Mouse (Mus musculus) cerebellum, adult (tissue): ENCODE data around the gene Mcu.

Source experiments
- ATAC-seq: cut with Nextera tagmentation; 2 replicates; pipeline ENCODE4 v1.9.2; 2017; ENCODE audit warnings: mild to moderate bottlenecking, moderate library complexity, mixed read lengths; ENCODE audit not compliant: insufficient number of reproducible peaks, low FRiP score, low TSS enrichment

Mcu gene

DNA sequence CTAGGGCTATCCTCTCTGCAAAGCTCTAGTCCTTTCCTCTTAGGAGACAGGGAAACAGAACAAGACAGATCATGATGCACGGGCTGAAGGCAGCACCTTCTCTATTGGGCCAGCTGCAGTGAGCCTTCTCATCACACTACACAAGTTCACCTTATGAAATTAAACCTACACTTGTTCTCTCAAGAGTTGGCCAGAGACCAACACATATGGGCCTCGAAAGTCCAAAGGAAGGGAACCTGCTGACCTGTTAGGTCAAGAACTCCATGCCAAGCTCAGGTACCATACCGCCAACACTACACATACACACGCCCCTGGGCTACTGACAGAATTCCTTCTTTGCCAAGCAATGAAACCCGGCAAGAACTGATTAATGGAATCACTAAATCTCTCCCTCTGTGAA lies 1.1 kb downstream of the Mcu start:
- no peak for ATAC-seq

DNA sequence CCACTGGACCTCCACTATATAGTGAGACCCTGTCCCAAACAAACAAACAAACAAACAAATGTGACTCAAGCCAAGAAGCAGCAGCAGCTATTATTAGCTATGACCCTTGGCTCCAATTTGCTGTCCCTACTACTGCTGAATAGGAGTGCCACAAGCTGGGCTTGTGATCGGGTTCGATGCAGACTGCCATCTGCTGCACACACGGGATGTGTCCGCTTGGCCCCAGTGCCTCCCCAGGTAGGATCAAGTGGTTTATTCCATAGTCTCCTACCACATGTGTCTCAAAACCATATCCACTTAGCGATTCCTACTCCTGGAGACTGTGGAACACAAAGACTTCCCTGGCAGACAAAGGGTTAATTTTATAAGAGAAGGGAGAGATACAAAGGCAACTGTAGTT lies 2.4 kb downstream of the Mcu start:
- ATAC-seq, result peak; percentile 63; the same call in 1 of the 2 replicates

DNA sequence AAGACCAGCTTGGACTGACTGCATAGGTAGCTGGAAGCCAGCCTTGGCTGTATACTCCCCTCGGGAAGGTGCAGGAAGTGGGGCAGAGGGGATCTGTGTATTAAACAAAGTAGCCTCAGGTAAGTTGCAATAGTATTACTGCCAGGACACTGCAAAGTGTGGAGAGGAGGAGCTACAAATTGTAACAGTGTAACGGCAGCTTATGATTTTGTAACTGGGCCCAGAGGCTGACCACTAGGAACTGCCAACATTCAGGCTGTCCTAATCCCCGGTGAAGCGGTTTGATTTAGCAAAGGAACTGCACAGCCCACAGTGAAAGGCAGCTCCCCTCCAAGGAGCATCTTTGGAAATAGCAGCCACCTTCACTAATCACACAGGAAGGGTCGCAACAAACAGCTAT lies 3.2 kb downstream of the Mcu start:
- ATAC-seq, result no peak

DNA sequence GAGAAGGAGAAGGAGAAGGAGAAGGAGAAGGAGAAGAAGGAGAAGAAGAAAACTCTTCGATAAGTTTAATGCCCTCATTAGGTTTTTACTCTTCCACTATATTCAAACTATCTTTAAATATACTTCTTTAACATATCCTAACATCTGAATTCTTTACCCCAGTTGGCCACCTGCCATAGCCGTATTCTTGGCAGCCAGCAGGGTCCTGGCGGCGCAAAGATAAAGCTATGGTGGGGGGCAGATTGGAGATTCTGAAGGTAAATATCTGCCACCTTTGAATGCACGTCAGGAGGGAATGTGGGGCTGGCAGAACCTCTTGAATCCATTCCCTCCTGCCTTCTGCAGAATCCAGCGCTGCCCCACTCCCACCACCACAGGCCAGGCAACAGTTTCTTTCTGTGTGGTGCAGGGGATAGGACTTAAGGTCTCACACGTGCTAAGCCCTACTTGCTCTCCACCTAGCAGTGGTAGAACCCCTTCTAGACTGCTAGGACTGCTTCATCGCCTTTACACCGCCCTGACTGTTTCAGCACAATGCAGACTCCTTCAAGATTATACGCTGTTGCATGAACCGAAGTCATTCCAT lies 11.5 kb downstream of the Mcu start:
- ATAC-seq, result no peak

DNA sequence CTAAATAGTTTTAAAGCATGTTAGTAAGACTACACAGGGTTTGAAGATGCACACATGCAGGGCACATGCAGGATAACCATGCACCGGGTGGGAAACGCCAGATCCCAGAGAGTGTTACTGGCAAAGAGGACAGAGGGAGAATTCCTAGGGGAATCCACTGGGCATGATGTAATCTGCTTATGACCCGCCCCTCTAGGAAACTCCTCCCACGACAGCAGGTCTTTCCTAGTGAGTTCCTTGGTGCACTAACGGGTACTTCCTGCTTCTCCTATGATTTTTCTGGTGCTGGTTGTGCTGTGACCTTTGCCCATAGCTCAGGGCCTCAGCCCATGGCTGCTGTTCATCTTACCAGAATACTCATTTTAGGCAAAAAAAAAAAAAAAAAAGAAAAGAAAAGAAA lies 12.6 kb downstream of the Mcu start:
- no peak for ATAC-seq

DNA sequence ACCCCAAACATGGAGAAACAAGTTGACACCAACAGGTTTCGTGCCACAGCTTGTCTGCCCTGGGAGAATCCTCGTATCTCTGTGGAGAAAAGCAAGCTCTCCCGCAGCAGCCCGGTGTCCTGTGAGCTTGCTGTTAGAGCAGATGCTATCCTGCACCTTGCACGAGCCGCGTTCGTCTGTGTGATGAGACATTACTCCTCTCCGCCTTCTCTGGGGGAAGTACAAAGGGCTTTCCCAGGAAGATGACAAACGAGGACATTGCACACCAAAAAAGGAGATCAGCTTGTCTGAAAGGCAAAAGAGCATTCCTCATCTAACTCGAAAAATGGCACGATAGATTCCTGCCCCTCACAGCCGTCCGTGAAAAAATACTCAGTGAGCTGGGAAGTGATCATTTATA lies 13.6 kb downstream of the Mcu start:
- ATAC-seq, result peak; percentile 65; the same call in 1 of the 2 replicates

DNA sequence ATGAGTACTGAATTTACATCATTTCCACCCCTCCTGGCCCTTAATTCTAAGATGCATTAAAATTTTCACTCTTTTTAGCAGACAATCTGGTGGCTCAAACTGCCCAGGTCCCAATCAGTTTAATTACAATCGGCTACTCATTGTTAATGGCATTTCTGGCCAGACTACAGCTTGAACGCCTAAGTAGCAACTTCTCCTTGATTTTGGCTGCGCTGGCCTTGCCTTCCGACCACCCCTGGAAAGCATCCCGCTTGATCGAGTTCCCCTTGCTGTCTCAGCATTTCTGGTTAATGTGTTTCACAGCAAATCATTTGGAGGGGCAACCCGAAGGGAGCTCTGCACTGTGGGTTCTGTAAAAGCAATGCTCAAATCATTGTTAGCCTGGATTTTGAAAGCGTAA lies 14.4 kb downstream of the Mcu start:
- no peak for ATAC-seq

DNA sequence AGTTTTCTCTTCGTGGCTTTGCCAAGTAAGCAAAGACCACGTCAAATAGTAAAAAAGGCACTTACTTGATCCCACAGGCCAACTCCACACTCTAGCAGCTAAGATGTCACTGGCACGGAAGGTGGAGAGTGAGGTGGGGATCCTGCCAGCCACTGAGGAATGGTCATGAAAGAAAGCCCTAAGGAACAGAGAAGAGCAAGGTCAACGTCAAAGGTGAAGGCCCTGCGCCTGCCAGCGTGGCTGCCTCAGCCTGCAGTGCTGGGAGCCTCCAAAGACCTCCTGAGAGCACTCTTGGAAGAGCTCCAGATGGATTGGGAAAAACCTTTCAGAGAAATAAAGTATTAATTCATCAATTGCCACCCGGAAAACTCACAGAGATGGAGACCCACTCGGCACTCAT lies 16.0 kb downstream of the Mcu start:
- ATAC-seq, result no peak

DNA sequence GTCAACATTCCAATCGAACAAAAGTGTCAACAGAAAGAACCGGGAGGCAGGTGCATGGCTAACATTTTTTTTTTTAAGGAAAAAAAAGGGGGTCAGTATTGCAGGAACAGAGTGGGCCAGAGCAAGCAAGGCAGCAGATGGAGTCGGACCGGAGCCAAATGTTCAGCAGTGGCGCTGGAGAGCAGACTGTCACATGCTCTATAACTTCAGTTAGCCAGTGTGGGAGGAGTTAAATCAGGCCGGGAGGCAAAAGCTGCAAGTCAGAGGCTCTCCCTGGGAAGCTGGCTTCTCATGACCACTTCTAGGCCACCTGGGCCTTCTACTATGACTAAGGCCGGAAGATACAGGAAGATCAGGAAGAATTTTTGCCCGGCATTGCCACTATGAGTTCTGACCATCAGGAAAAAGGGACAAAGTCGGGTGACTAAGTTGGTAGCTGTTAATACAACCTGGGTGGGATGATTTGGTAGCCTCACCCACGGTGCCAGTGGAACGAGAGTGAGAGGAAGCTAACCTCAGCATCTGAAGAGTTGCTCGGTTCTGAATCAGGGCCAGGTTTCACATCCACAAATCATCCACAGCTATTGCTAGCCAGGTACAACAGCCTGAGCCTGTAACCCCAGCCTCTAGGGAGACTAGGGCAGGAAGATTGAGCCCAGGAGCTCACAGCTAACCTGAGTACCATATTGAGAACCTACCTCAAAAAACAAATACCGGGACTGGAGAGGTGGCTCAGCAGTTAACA lies 22.5 kb downstream of the Mcu start:
- peak; percentile 90 for ATAC-seq

DNA sequence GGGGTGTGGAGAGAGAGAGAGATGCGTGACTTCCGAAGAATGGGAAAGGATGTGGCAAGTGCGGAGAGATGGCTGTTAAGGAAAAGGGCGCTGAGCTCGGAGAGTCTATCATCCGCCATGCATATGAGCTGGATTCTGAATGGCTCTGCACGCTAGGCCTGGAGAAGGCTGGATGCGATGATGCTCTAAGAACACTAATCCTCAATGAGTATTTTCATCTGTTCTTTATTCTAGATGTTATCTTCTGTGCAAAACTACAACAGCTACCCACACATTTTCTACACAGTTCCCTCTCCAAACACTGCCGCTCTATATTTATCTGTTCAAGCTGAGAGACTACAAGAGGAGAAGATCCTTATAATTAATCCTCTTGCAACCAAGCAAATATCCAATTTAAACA lies 25.9 kb downstream of the Mcu start:
- no peak for ATAC-seq

DNA sequence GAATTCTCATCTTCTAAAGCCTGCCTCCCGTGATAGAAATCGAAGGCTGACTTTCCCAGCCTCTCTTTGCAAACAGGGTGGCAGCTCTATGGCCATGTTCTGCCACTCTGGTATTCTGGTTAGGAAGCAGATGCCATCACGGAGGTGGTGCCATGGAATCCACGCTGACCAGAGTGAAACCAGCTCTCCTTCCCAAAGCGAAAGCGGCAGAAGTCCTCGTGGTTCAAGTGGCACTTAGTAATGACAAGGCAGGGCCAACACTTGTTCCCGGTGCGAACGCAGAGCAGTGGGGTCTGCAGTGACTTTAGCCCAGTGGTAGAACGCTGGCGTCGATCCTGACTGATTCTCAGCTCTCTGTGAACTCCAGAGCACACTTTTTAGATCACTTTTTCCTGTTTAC lies 26.6 kb downstream of the Mcu start:
- ATAC-seq, result no peak

DNA sequence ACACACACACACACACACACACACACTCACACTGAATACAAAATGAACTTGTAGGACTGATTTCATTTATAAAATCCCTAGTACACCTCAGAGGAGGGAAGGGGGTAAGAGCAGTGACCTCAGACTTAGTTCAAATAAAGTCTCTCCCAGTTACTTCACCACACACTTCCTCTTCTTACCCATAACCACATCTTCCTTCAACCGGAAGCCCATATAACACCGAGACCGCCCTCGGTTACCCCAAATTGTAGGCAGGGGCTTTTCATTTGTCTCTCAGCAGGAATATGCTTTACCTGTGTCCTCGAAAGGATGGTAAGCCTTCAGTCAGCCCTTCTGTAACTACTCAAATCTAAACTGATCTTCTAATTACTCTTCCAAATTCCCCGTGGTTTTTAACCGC lies 27.1 kb downstream of the Mcu start:
- no peak for ATAC-seq

DNA sequence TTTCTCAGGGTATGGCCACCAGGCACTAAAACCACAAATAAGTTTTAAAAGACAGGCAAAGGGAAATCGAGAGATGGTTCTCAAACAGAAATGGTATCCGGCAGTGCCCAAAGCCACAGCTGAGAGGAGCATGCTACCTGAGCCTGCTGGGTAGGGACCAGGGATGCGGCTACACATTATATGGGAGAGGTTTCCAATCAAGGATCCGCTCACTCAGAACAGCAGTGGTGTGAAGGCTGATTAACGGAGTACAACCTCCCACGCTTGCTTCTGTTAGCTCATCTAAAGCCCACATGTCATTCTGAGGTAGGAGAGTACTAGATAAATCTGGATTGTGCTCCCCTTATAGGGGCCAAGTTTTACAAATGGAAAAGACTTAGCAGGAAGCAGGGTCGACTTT lies 28.4 kb downstream of the Mcu start:
- no peak for ATAC-seq

DNA sequence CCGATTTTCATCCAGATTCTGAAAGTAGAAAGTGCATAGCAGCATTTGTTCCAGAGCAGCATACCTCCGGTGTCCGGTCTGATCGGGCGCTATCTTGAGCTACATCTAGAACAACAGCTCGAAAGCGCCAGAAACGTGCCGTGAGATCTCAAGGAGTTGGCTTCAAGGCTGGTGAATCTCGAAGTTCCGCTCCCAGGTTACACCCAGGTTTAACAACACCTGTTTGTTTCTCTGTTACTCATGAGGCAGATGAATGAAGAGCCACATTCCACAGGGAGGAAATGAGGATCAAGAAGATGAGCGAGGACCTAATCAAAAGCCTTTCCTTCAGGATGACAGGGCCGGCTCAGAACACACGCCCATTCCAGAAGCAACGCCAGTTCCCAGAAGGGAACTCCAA lies 29.7 kb downstream of the Mcu start:
- no peak for ATAC-seq

DNA sequence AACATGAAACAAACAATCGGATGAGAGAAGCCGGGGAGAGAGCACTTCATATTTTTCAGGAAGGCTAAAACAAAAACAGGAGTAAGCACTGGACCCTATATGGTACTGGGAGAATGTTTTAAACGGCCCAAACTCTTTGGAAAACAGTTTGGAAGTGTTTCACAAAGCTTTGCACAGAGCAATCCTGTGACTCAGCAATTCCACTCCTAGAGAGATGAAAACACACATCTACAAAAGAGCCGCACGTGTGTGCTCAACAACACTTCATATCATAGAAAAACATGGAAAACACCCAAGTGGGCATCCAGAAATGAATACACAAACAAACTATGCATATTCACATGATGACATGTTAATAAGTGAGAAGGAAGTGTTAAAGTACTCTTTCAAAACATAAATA lies 30.9 kb downstream of the Mcu start:
- no peak for ATAC-seq

DNA sequence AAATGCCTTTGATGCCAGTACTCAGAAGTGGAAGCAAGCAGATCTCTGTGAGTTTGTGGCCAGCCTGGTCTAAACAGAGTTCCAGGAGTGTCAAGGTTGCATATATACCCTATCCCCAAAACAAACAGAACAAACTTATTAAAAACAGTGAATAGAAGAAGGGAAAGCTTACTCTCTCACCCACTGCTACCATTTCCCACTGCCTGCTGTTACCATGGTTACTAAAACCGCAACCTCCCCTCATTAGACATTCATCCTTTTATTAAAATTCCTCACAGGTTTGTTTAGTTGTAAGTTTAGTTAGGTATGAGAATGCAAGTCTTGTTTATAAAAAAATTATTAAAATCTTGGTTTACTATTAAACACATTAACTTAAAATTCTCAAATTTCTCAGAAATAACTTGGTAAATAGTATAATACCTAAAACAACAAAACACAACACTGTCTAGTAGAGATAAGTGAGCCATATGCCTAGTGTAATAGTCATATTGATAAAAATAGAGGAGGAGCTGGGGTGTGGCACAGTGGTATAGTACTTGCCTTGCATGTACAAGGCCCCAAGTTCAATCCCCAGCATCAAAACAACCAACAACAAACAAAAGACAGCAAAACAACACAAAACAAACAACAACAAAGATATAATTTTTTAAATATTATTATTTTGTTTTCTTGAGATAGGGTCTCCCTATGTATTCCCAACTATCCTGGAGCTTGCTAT lies 34.5 kb downstream of the Mcu start:
- no peak for ATAC-seq

DNA sequence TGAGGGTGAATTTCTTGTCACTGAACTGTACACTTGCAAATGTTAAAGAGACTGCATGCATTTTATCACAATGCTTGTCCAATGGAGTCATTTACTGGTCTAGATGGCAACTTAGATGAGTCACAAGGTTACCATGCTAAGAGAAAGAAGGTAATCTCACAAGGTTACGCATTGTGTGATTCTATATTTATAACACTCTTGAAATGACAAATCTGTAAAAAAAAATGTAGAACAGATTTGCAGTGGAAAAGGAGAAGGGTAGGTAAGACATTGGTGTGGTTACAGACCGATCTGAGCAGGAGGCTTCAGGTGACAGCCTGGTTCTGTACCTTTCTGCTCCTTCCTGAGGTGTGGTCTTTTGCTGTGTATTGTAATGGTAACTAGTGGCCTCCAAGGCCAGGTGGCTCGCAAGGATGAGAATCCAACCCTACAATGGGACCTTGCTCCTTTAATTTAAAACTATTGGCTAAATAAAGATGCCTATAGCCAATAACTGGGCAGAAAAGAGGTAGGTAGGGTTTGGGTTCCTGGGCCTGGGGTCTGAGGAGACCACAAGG lies 35.8 kb downstream of the Mcu start:
- no peak for ATAC-seq

DNA sequence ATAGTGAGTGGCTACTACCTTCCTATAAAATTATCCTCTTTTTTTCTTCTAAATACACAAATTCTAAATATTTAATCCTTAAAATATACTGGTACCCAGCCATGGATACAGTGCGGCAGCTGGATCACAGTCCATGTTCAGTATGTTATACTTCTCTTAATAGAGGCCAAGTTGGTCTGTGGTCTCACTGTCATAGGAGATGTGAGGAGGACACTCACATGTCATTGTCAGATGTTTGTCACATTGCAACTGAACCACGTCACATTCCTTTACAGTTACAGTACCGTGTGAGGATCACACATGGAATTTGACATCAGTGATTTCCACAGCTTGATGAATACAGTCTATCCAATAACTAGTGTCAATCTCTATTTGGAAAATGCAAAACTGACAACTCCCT lies 36.8 kb downstream of the Mcu start:
- no peak for ATAC-seq

DNA sequence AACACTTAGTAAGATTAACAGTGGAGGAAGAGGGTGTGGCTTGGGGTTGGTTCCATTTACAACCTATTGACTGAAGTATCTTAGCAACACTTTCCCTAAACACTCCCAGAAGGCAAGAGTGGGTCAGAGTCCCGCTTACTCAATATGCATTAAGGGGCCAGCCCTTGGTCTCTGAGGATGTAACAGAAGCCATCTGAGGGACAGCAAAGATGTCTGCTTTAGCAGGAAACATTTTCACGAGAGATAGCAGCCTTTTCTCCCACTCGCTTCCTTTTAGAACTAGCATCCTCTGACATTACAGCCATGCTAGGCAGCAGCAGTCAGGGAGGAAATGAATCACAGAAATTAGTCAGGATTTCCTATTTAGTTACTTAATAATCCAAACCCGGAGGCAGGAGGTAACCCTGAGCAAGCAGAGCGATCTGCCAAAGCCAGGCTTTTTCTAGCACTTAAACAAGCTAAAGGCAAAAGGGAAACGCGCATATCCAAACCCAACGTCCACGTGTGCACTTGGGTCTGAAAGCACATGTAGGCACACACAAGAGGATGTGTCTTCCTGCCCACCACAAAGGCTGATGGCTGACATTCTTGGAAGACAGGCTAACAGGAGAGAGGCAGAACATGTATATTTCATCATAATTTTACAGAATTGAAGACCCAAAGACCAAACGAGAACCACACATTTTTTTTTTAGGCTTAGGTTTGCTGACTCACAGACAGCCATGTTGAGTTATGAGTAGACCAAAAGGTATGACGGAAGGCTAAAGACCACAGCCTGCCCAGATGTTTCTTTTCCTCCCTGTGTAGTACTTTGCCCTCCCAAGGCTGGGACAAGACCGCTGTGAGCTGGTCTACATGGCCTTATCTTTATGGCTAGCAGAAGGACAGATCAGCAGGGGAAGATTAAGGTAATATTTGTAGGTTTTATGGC lies 38.4 kb downstream of the Mcu start:
- ATAC-seq, result no peak

DNA sequence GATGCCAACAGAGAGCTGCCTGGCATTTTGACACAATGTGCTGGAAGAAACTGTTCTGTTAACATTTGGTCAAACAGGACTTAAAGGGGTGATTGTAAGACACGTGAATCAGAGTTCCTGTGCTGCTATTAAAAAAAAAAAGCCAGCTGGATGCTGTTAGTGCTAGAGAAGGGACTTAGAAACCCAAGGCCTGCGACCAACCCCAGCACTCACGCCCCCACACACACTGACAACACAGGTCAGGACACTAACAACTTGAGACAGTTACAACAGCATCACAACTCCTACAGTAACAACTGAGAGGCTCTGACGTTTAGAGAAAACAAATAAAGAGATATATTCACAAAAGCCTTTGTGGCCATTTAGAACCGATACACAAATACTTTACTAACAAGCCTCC lies 40.2 kb downstream of the Mcu start:
- ATAC-seq, result no peak
